Mouse (Mus musculus): Measurements from ENCODE around the gene Tmbim1. TPM values are rescaled to one million over a fixed set of nuclear protein-coding genes. Genes with fewer than 3 reads are reported as not detected.

Gene Tmbim1
- polyA plus RNA-seq, 1 experiment from 2014 or later = 50.1 TPM

GRCm38 (mm10) chr1:74314796-74315195, 9.4 kb upstream of the Tmbim1 start:
- WGBS = 86% methylated on average over 3 of the region's 3 CpGs
- ATAC-seq (ENCODE audit: insufficient number of reproducible peaks, insufficient read depth, low FRiP score, low read depth) = no peak
- peaks cover 2% of the 10 kb centered on the region; the same call in 1 of the 2 replicates for H3K4me1 ChIP-seq (ENCODE audit: control insufficient read depth, insufficient read depth, low read length)
- H3K27ac ChIP-seq (ENCODE audit: low read length) = no peak overlapping the region
- H3K36me3 ChIP-seq (ENCODE audit: control insufficient read depth, insufficient read depth, low read length) = no peaks in the 10 kb centered on the region
- H3K27me3 ChIP-seq (ENCODE audit: control insufficient read depth, insufficient read depth, low read length) = no peaks in the 10 kb centered on the region
- no peaks in the 10 kb centered on the region for H3K9me3 ChIP-seq (ENCODE audit: control insufficient read depth, low read depth, low read length)
- H3K4me2 ChIP-seq (replicated peaks; ENCODE audit: low read depth, low read length) = no peak overlapping the region
- no peak overlapping the region for H3K4me3 ChIP-seq (ENCODE audit: low read depth, low read length)
- H3K9ac ChIP-seq (replicated peaks; ENCODE audit: low read depth, low read length) = no peak overlapping the region

DNA sequence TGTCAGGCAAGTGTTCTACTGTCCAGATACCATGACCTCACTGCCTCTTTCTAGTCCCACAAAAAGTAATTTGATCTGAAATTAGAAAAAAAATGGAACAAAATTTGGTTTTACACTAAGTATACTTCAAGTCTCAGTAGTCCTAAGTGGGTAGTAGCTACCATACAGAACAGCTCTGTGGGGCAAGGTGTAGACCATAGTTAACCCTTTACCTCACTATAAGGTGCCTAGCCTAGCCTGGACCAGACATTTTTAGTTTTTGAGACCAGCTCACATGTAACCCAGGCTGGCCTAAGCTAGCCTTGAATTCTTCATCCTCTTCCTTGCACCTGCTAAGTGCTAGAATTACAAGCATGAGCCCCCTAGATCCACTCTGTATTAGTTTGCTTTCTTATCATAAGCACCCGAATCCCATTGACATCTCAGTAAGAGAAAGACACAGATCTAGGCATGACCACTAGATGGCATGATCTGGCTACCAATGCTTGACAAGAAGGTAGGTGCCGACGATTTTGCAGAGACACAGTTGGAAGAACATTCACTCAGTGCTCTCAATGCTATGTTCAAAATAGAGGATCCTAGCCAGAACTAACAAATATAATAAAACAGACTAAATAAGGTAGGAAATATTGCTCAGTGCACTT, 7.7 kb upstream of the Tmbim1 start:
- ATAC-seq (ENCODE audit: insufficient number of reproducible peaks, insufficient read depth, low FRiP score, low read depth) = peak; percentile 54; the same call in 1 of the 2 replicates
- 0% methylated on average over 3 of the region's 3 CpGs for WGBS

DNA sequence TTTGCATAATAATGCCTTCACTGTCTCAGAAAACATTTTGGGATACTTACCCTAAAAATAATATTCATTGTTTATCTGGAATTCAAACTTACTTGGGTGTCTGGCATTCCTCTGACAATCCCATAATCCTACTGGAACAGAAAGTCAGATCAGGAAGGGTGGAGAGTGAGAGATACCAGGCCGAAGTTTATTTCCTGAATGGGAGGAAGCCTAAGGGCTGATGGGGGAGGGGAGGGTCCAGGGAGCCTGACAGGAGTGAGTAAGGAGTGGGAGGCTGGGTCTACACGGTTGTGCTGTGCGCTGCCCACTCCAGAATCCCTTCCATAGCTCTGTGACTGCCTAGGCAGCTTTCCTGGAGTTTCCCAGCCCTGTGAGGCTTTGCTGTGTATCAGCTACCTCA, 4.3 kb upstream of the Tmbim1 start:
- H3K4me2 ChIP-seq (replicated peaks; ENCODE audit: low read depth, low read length) = no peak overlapping the region
- H3K4me1 ChIP-seq (ENCODE audit: control insufficient read depth, insufficient read depth, low read length) = peaks cover 6% of the 10 kb centered on the region; the same call in 1 of the 2 replicates
- H3K27me3 ChIP-seq (ENCODE audit: control insufficient read depth, insufficient read depth, low read length) = no peaks in the 10 kb centered on the region
- H3K36me3 ChIP-seq (ENCODE audit: control insufficient read depth, insufficient read depth, low read length) = no peaks in the 10 kb centered on the region
- H3K27ac ChIP-seq (ENCODE audit: low read length) = peak overlapping the region; percentile 48; the same call in 1 of the 2 replicates
- no peak overlapping the region for H3K9ac ChIP-seq (replicated peaks; ENCODE audit: low read depth, low read length)
- no peak for ATAC-seq (ENCODE audit: insufficient number of reproducible peaks, insufficient read depth, low FRiP score, low read depth)
- no peak overlapping the region for H3K4me3 ChIP-seq (ENCODE audit: low read depth, low read length)
- WGBS = 31% methylated on average over 3 of the region's 3 CpGs
- H3K9me3 ChIP-seq (ENCODE audit: control insufficient read depth, low read depth, low read length) = no peaks in the 10 kb centered on the region

More for the DNA sequence above, 7.7 kb upstream of the Tmbim1 start:
- Histone ChIP-seq H3K36me3 (ENCODE audit: control insufficient read depth, insufficient read depth, low read length) (no peaks in the 10 kb centered on the region), H3K27me3 (ENCODE audit: control insufficient read depth, insufficient read depth, low read length) (no peaks in the 10 kb centered on the region), H3K4me1 (ENCODE audit: control insufficient read depth, insufficient read depth, low read length) (peaks cover 6% of the 10 kb centered on the region; the same call in 1 of the 2 replicates), H3K4me2 (replicated peaks; ENCODE audit: low read depth, low read length) (no peak overlapping the region), H3K27ac (ENCODE audit: low read length) (no peak overlapping the region), H3K9me3 (ENCODE audit: control insufficient read depth, low read depth, low read length) (no peaks in the 10 kb centered on the region), H3K9ac (replicated peaks; ENCODE audit: low read depth, low read length) (no peak overlapping the region), H3K4me3 (ENCODE audit: low read depth, low read length) (no peak overlapping the region)

- Histone ChIP-seq H3K4me2 (replicated peaks; ENCODE audit: low read depth, low read length) (no peak overlapping the region), H3K27ac (ENCODE audit: low read length) (no peak overlapping the region; the same call in 1 of the 2 replicates), H3K27me3 (ENCODE audit: control insufficient read depth, insufficient read depth, low read length) (no peaks in the 10 kb centered on the region), H3K4me3 (ENCODE audit: low read depth, low read length) (no peak overlapping the region), H3K36me3 (ENCODE audit: control insufficient read depth, insufficient read depth, low read length) (no peaks in the 10 kb centered on the region), H3K4me1 (ENCODE audit: control insufficient read depth, insufficient read depth, low read length) (peaks cover 6% of the 10 kb centered on the region; the same call in 1 of the 2 replicates), H3K9ac (replicated peaks; ENCODE audit: low read depth, low read length) (no peak overlapping the region), H3K9me3 (ENCODE audit: control insufficient read depth, low read depth, low read length) (no peaks in the 10 kb centered on the region)
- WGBS = 69% methylated on average over 10 of the region's 10 CpGs
- no peak for ATAC-seq (ENCODE audit: insufficient number of reproducible peaks, insufficient read depth, low FRiP score, low read depth)
These were observed 2.9 kb upstream of the Tmbim1 start for GRCm38 (mm10) chr1:74308001-74308964.

GRCm38 (mm10) chr1:74307146-74307545, 1.7 kb upstream of the Tmbim1 start:
- H3K27ac ChIP-seq (ENCODE audit: low read length) = no peak overlapping the region
- H3K9ac ChIP-seq (replicated peaks; ENCODE audit: low read depth, low read length) = no peak overlapping the region
- ATAC-seq (ENCODE audit: insufficient number of reproducible peaks, insufficient read depth, low FRiP score, low read depth) = peak; percentile 57; the same call in 1 of the 2 replicates
- H3K4me3 ChIP-seq (ENCODE audit: low read depth, low read length) = no peak overlapping the region
- no peaks in the 10 kb centered on the region for H3K9me3 ChIP-seq (ENCODE audit: control insufficient read depth, low read depth, low read length)
- H3K4me1 ChIP-seq (ENCODE audit: control insufficient read depth, insufficient read depth, low read length) = peaks cover 15% of the 10 kb centered on the region; the same call in 1 of the 2 replicates
- no peaks in the 10 kb centered on the region for H3K36me3 ChIP-seq (ENCODE audit: control insufficient read depth, insufficient read depth, low read length)
- no peak overlapping the region for H3K4me2 ChIP-seq (replicated peaks; ENCODE audit: low read depth, low read length)
- no peaks in the 10 kb centered on the region for H3K27me3 ChIP-seq (ENCODE audit: control insufficient read depth, insufficient read depth, low read length)
- 89% methylated on average over 1 of the region's 1 CpGs for WGBS

GRCm38 (mm10) chr1:74304946-74305345, 476 bp downstream of the Tmbim1 start:
- no peak overlapping the region for H3K27ac ChIP-seq (ENCODE audit: low read length)
- H3K9me3 ChIP-seq (ENCODE audit: control insufficient read depth, low read depth, low read length) = no peaks in the 10 kb centered on the region
- H3K9ac ChIP-seq (replicated peaks; ENCODE audit: low read depth, low read length) = no peak overlapping the region
- H3K4me2 ChIP-seq (replicated peaks; ENCODE audit: low read depth, low read length) = no peak overlapping the region
- WGBS = 63% methylated on average over 4 of the region's 4 CpGs
- H3K4me1 ChIP-seq (ENCODE audit: control insufficient read depth, insufficient read depth, low read length) = peaks cover 14% of the 10 kb centered on the region; the same call in 1 of the 2 replicates
- H3K27me3 ChIP-seq (ENCODE audit: control insufficient read depth, insufficient read depth, low read length) = no peaks in the 10 kb centered on the region
- no peaks in the 10 kb centered on the region for H3K36me3 ChIP-seq (ENCODE audit: control insufficient read depth, insufficient read depth, low read length)
- ATAC-seq (ENCODE audit: insufficient number of reproducible peaks, insufficient read depth, low FRiP score, low read depth) = no peak
- no peak overlapping the region for H3K4me3 ChIP-seq (ENCODE audit: low read depth, low read length)

GRCm38 (mm10) chr1:74304339-74304790, 1.1 kb downstream of the Tmbim1 start:
- H3K4me3 ChIP-seq (ENCODE audit: low read depth, low read length) = peak overlapping the region; percentile 71
- peak overlapping the region; percentile 88 for H3K9ac ChIP-seq (replicated peaks; ENCODE audit: low read depth, low read length)
- H3K27ac ChIP-seq (ENCODE audit: low read length) = peak overlapping the region; percentile 91
- H3K4me1 ChIP-seq (ENCODE audit: control insufficient read depth, insufficient read depth, low read length) = peaks cover 9% of the 10 kb centered on the region; the same call in 1 of the 2 replicates
- 4% methylated on average over 12 of the region's 12 CpGs for WGBS
- H3K36me3 ChIP-seq (ENCODE audit: control insufficient read depth, insufficient read depth, low read length) = no peaks in the 10 kb centered on the region
- H3K9me3 ChIP-seq (ENCODE audit: control insufficient read depth, low read depth, low read length) = no peaks in the 10 kb centered on the region
- ATAC-seq (ENCODE audit: insufficient number of reproducible peaks, insufficient read depth, low FRiP score, low read depth) = no peak
- peak overlapping the region; percentile 70 for H3K4me2 ChIP-seq (replicated peaks; ENCODE audit: low read depth, low read length)
- no peaks in the 10 kb centered on the region for H3K27me3 ChIP-seq (ENCODE audit: control insufficient read depth, insufficient read depth, low read length)
